Mouse (Mus musculus): ENCODE results near the gene Pgf.

DNA sequence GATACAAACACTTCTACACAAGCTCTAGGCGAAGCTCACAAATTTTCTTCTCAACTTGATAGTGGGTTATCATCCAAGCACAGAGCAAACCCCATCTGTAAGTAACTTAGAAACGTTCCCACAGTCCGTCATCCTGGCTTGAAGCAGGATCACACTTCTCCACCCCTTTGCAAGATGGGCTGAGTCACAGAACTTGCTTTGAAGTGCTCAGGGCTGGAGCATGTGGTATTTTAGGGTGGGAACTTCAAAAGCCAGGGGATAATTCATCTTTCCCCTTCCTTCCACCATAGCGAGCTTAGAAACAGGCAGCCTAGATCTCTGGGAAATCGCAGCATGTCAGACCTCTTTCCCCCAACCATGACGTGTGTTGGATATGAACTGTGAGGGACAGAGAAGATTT, 21.3 kb downstream of the Pgf start:
- no peak for TF ChIP-seq CTCF (IDR thresholded peaks at IDR 0.05)
- no peak for TF ChIP-seq POLR2A (IDR thresholded peaks at IDR 0.05; ENCODE audit: insufficient read depth, low read depth, low read length)
- TF ChIP-seq EP300 (IDR thresholded peaks at IDR 0.05; ENCODE audit: insufficient read depth, low read depth, low read length) = no peak
